Mouse (Mus musculus) testis, adult 2 months (tissue): ENCODE results near the gene Aco2.

Experiments
- CTCF ChIP-seq: fragments of 200-500 bp; IDR thresholded peaks from 2 replicates; pipeline ENCODE4 v1.5.1; 2012; ENCODE audit warnings: low read depth, mild to moderate bottlenecking, inconsistent platforms, low read length, moderate library complexity; ENCODE audit not compliant: control insufficient read depth, insufficient read depth, insufficient replicate concordance
- POLR2A ChIP-seq: fragments of 200-500 bp; IDR thresholded peaks from 2 replicates; pipeline ENCODE4 v1.6.1; 2012; ENCODE audit warnings: low read depth, mild to moderate bottlenecking, inconsistent platforms, low read length, moderate library complexity; ENCODE audit not compliant: control insufficient read depth

DNA sequence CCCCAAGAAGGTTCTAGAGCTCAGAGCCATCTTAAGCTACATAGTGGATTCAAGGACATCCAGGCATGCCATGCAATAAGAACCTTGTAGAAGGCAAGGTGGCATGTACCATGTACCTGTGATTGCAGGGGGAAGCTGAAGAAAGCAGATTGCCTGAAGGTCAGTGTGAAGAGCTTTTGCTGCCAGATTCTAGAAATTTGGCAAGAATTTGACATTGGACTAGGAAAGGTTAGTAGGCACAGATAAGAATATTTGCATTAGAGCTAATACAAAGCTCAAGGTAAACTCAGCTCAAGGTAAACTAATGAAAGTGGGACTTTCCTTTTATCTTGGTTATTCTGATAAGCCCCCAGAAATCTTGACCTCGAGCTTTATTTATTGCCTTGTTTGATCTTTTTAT is 92.2 kb downstream of the Aco2 start:
- no peak for TF ChIP-seq CTCF
- TF ChIP-seq POLR2A = no peak
